Mouse (Mus musculus): ENCODE results near the gene Tmem211.

DNA sequence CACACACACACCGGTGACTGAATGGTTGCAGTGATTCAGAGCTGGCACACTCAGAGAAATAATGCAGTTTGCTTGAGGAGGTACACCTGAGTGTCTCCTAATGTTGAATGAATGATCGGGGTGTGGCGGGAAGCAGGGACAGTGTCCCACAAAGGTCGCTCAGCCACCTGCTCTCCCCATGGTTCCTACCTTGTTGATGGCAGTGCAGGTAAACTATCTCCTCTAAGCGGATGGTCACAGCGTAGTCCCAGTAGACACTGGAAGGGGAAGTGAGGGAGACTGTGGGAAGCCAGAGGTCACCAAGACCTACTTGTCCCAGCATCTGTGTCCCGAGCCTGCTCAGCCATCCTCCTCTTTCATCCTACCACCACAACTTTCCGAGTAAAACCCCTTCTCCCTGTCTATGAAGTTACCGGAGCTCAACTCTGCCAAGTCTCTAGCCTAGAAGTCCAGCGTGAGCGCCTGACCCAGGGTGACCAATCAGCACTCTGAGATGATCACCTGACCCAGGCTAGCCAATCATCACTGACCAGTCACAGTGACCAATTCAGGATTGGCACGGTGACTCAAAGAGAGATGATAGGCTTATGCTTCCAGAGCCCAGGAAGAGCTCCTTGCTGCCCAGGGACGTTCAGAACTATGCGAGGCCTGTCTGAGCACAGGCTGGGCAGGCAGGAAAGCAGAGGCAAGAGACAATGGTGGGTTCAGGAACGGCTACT, 53.6 kb downstream of the Tmem211 start:
- TF ChIP-seq CTCF (IDR thresholded peaks at IDR 0.05; ENCODE audit: control insufficient read depth, insufficient read depth, low read length) (no peak), POLR2A (IDR thresholded peaks at IDR 0.05; ENCODE audit: borderline replicate concordance, control insufficient read depth, low read depth, low read length) (no peak)
